Mouse (Mus musculus) spleen, postnatal 10 days (tissue): ENCODE measurements at regions not wholly inside any gene's neighbourhood (a gene's known extent, or its start where the extent isn't known, plus 50 kb on each side); places are given as distances from the start of the nearest gene placed in this dataset.
"Not testable (repeated sequence)": the region's sequence is repeated elsewhere in the genome, so short reads cannot be mapped to it uniquely, and the experiment has no call there.

ENCODE experiments used
- DNase-seq, 2 experiments: peaks; one replicate each; pipeline ENCODE4 v3.0.0; 2021 to 2022; ENCODE audit warnings: low spot score in 2 of 2

- DNase-seq, result peak in 1 of 2 experiments; percentile 19
Observed at GRCm38 (mm10) chrX:135112109-135112508, 65.3 kb downstream of the Gm15023 start.

- DNase-seq, result peak in 1 of 2 experiments; percentile 54
Observed at GRCm38 (mm10) chrX:135110866-135111265, 66.6 kb downstream of the Gm15023 start.

- no peak for DNase-seq
Observed at GRCm38 (mm10) chrX:135101594-135101993, 75.8 kb downstream of the Gm15023 start.

- DNase-seq, result no peak
Observed at GRCm38 (mm10) chrX:135098101-135098500, 79.3 kb downstream of the Gm15023 start.

GRCm38 (mm10) chrX:135096206-135096605 lies 81.2 kb downstream of the Gm15023 start:
- DNase-seq, result no peak

- DNase-seq, result peak; percentile 26 to 51
Observed at GRCm38 (mm10) chrX:135091074-135091473, 82.1 kb upstream of the Zmat1 start.

GRCm38 (mm10) chrX:135087068-135087579 lies 78.1 kb upstream of the Zmat1 start:
- DNase-seq, result peak in 1 of 2 experiments; percentile 14

- DNase-seq, result not testable (repeated sequence)
Observed at GRCm38 (mm10) chrX:135086564-135086963, 77.6 kb upstream of the Zmat1 start.

GRCm38 (mm10) chrX:135085770-135086553 lies 77.0 kb upstream of the Zmat1 start:
- not testable (repeated sequence) for DNase-seq

GRCm38 (mm10) chrX:135080380-135081158 lies 71.6 kb upstream of the Zmat1 start:
- no peak for DNase-seq

- DNase-seq, result no peak
Observed at GRCm38 (mm10) chrX:135079388-135079787, 70.4 kb upstream of the Zmat1 start.

GRCm38 (mm10) chrX:135075903-135076302 lies 66.9 kb upstream of the Zmat1 start:
- no peak for DNase-seq

- DNase-seq, result no peak
Observed at GRCm38 (mm10) chrX:135069448-135069847, 60.4 kb upstream of the Zmat1 start.

GRCm38 (mm10) chrX:135060184-135060583 lies 51.2 kb upstream of the Zmat1 start:
- no peak for DNase-seq

GRCm38 (mm10) chrX:135058949-135059348 lies 49.9 kb upstream of the Zmat1 start:
- DNase-seq, result no peak
